ENCODE assay signal across 8 mouse cellular contexts in the genomic region with DNA sequence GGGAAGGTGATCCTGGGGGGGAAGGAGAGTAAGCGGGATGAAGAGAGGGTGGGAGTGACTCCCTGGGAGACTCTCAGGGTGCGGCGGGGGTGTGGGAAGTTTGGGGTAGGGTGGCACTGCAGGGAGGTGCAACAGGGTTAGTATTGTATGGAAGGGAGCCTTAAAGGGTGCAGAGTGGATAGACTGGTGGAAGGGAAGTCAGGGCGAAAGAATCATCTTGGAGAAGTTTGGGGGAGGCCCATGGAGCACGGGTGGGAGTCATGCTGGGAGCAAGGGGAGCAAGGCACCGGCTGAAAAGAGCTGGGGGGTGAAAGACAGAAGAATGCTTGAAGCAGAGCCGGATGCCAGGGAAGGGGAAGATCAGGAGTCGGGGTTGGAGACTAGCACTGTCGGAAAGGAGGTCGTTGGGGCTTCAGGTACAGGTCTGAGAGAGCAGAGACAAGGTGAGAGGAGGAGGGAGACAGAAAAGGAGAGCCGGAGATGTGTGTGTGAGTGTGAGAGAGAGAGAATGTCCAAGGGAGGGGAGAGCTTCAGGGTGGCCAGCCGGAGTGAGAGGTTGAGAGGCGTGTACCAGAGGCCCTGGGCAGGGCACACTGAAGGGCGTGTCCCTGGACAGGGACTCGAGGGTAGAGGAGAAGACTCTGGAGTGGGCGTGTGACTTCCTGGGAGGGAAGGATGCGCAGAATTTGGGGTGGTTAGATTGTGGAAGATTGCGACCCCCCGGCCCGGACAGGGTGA. TPM values are rescaled to one million over a fixed set of nuclear protein-coding genes. Genes with fewer than 3 reads are reported as not detected.
DNase-seq lines count a peak whose midpoint lies in the region; ATAC-seq and TF ChIP-seq lines count a peak whose summit lies in the region.

A gene (minus strand): TSS at position 528 of the 738 bp plus-strand sequence.

- peak; percentile 22 for ATAC-seq in forebrain, embryonic 13.5 days
- ATAC-seq in hindbrain, embryonic 12.5 days (ENCODE audit: low FRiP score): peak; percentile 47
- ATAC-seq in limb, embryonic 11.5 days (ENCODE audit: insufficient number of reproducible peaks, low FRiP score, low TSS enrichment, low read depth): no peak
- peak; percentile 29; the same call in 1 of the 2 replicates for ATAC-seq in midbrain, embryonic 12.5 days (ENCODE audit: low FRiP score, low read depth)

- no peak for TF ChIP-seq CTCF in layer of hippocampus, adult 2 months (conservative IDR thresholded peaks at IDR 0.05)

- whole genome bisulfite sequencing in forebrain, embryonic 13.5 days: 3% methylated on average over 20 of the region's 20 CpGs
- WGBS in hindbrain, embryonic 12.5 days: 1% methylated on average over 20 of the region's 20 CpGs
- WGBS in limb, embryonic 11.5 days: 4% methylated on average over 20 of the region's 20 CpGs
- WGBS in midbrain, embryonic 12.5 days: 3% methylated on average over 19 of the region's 20 CpGs

- no peaks in the 10 kb centered on the region for H3K9me3 ChIP-seq in forebrain, embryonic 13.5 days (replicated peaks)
- no peaks in the 10 kb centered on the region for H3K9me3 ChIP-seq in hindbrain, embryonic 12.5 days (replicated peaks)
- H3K9me3 ChIP-seq in limb, embryonic 11.5 days (ENCODE audit: control insufficient read depth, low read length): no peaks in the 10 kb centered on the region
- H3K9me3 ChIP-seq in midbrain, embryonic 12.5 days: no peaks in the 10 kb centered on the region

- H3K27me3 ChIP-seq in forebrain, embryonic 13.5 days: peaks cover 38% of the 10 kb centered on the region
- peaks cover 42% of the 10 kb centered on the region for H3K27me3 ChIP-seq in hindbrain, embryonic 12.5 days
- H3K27me3 ChIP-seq in limb, embryonic 11.5 days (ENCODE audit: control insufficient read depth, insufficient read depth, low read length): peaks cover 25% of the 10 kb centered on the region
- peaks cover 60% of the 10 kb centered on the region for H3K27me3 ChIP-seq in midbrain, embryonic 12.5 days

- H3K4me2 ChIP-seq in forebrain, embryonic 13.5 days: peak within 1 kb of the TSS; percentile 89
- H3K4me2 ChIP-seq in hindbrain, embryonic 12.5 days (replicated peaks): peak within 1 kb of the TSS; percentile 95
- H3K4me2 ChIP-seq in limb, embryonic 11.5 days (ENCODE audit: low read depth, severe bottlenecking): peak within 1 kb of the TSS; percentile 96
- peak within 1 kb of the TSS; percentile 88 for H3K4me2 ChIP-seq in midbrain, embryonic 12.5 days (replicated peaks)

- H3K9ac ChIP-seq in forebrain, embryonic 13.5 days: peak within 1 kb of the TSS; percentile 75
- peak within 1 kb of the TSS; percentile 71 for H3K9ac ChIP-seq in hindbrain, embryonic 12.5 days
- H3K9ac ChIP-seq in limb, embryonic 11.5 days (ENCODE audit: low read length): peak within 1 kb of the TSS; percentile 65
- peak within 1 kb of the TSS; percentile 76 for H3K9ac ChIP-seq in midbrain, embryonic 12.5 days (replicated peaks)

- H3K27ac ChIP-seq in layer of hippocampus, adult 2 months: peak within 1 kb of the TSS; percentile 98
- no peak within 1 kb of the TSS for H3K27ac ChIP-seq in forebrain, embryonic 13.5 days
- no peak within 1 kb of the TSS for H3K27ac ChIP-seq in hindbrain, embryonic 12.5 days
- no peak within 1 kb of the TSS for H3K27ac ChIP-seq in limb, embryonic 11.5 days (replicated peaks; ENCODE audit: low read depth, low read length)
- no peak within 1 kb of the TSS for H3K27ac ChIP-seq in midbrain, embryonic 12.5 days (replicated peaks)

- H3K36me3 ChIP-seq in forebrain, embryonic 13.5 days (ENCODE audit: poor library complexity, severe bottlenecking): no peaks in the 10 kb centered on the region
- no peaks in the 10 kb centered on the region for H3K36me3 ChIP-seq in hindbrain, embryonic 12.5 days
- H3K36me3 ChIP-seq in limb, embryonic 11.5 days (ENCODE audit: control insufficient read depth, insufficient read depth, low read length): no peaks in the 10 kb centered on the region
- H3K36me3 ChIP-seq in midbrain, embryonic 12.5 days: no peaks in the 10 kb centered on the region

- no peak for DNase-seq in layer of hippocampus, adult 2 months (ENCODE audit: low spot score in 2 of 2)
- DNase-seq in layer of hippocampus, adult 9-11 months: no peak
- no peak for DNase-seq in limb, embryonic 11.5 days (ENCODE audit: low spot score)
- no peak for DNase-seq in cerebellum, postnatal 36 days
- DNase-seq in spleen, postnatal 36 days (ENCODE audit: low spot score in 2 of 2): no peak

- peaks cover 17% of the 10 kb centered on the region for H3K4me1 ChIP-seq in forebrain, embryonic 13.5 days
- peaks cover 11% of the 10 kb centered on the region for H3K4me1 ChIP-seq in hindbrain, embryonic 12.5 days
- H3K4me1 ChIP-seq in limb, embryonic 11.5 days (ENCODE audit: control insufficient read depth, insufficient read depth, low read length): no peaks in the 10 kb centered on the region; the same call in 1 of the 2 replicates
- H3K4me1 ChIP-seq in midbrain, embryonic 12.5 days: peaks cover 13% of the 10 kb centered on the region

- H3K4me3 ChIP-seq in layer of hippocampus, adult 2 months: peak within 1 kb of the TSS; percentile 80
- H3K4me3 ChIP-seq in forebrain, embryonic 13.5 days: peak within 1 kb of the TSS; percentile 51
- H3K4me3 ChIP-seq in hindbrain, embryonic 12.5 days: peak within 1 kb of the TSS; percentile 56
- H3K4me3 ChIP-seq in limb, embryonic 11.5 days (ENCODE audit: low read depth, low read length): peak within 1 kb of the TSS; percentile 50
- peak within 1 kb of the TSS; percentile 57 for H3K4me3 ChIP-seq in midbrain, embryonic 12.5 days

RNA-seq across cellular contexts. Expression of the gene that starts here (rescaled TPM):
- 10 to 100 TPM; 22.8 to 28.6 TPM for total RNA-seq in layer of hippocampus, adult 2 months (2021)
- 0.45 and 0.58 TPM in 2 replicates for polyA plus RNA-seq in forebrain, embryonic 13.5 days (2015; fragmentation: Nextera tagmentation; extraction: Ambion mirVana)
- polyA plus RNA-seq in hindbrain, embryonic 12.5 days (2016; fragmentation: Nextera tagmentation; extraction: Ambion mirVana): 1.2 and 1.6 TPM in 2 replicates
- 0.36 and 0.91 TPM in 2 replicates for polyA plus RNA-seq in limb, embryonic 11.5 days (2014; fragmentation: Nextera tagmentation; extraction: Ambion mirVana)
- 1.1 and 1.7 TPM in 2 replicates for polyA plus RNA-seq in midbrain, embryonic 12.5 days (2016; fragmentation: Nextera tagmentation; extraction: Ambion mirVana)

Comparison
In these comparisons a context has a peak if more than half of its experiments do, and no peak if none do; other contexts are left out.
1. Peak in ATAC-seq, H3K4me3 ChIP-seq, H3K9ac ChIP-seq and H3K4me2 ChIP-seq in forebrain, embryonic 13.5 days; RNA of the gene not detected or under 1 TPM.